Mouse (Mus musculus): ENCODE measurements around the gene Nkg7.

- TF ChIP-seq CTCF (IDR thresholded peaks at IDR 0.05; ENCODE audit: borderline replicate concordance, insufficient read depth, low read length), result no peak
- no peak for TF ChIP-seq POLR2A (IDR thresholded peaks at IDR 0.05; ENCODE audit: low read depth, low read length)
These were observed 9.5 kb upstream of the Nkg7 start, which contains the start of gene Lim2 for GRCm38 (mm10) chr7:43427406-43427805.

All from embryonic fibroblast, embryonic 13.5 days (primary cell).